Mouse (Mus musculus) cerebellum, adult 2 months (tissue): ENCODE results near the gene Utp4. TPM values are rescaled to one million over a fixed set of nuclear protein-coding genes. Genes with fewer than 3 reads are reported as not detected.
A peak's percentile ranks its signal among the peaks of the same experiment; 100 is the strongest.
"Not testable (repeated sequence)": the region's sequence is repeated elsewhere in the genome, so short reads cannot be mapped to it uniquely, and the experiment has no call there.

Experiments
- DNase-seq, 2 experiments: peaks; one replicate each; pipeline ENCODE4 v3.0.0; 2021
- H3K27ac ChIP-seq: fragments of 200-500 bp; 2 replicates; pipeline ENCODE4 v1.5.1; 2012; ENCODE audit warnings: low read length, control low read depth, inconsistent platforms; ENCODE audit not compliant: insufficient read depth
- H3K27me3 ChIP-seq: fragments of 200-500 bp; 2 replicates; pipeline ENCODE4 v1.6.1; 2012; ENCODE audit warnings: inconsistent platforms, mild to moderate bottlenecking, low read length, moderate library complexity; ENCODE audit not compliant: control insufficient read depth, insufficient read depth
- H3K4me1 ChIP-seq: fragments of 200-500 bp; 2 replicates; pipeline ENCODE4 v1.6.1; 2011; ENCODE audit warnings: low read length; ENCODE audit not compliant: control insufficient read depth, insufficient read depth
- H3K4me3 ChIP-seq: fragments of 200-500 bp; replicated peaks from 2 replicates; pipeline ENCODE3; 2011; ENCODE audit warnings: mild to moderate bottlenecking, low read depth, low read length, control low read depth; ENCODE audit not compliant: insufficient read depth
- CTCF ChIP-seq: fragments of 200-500 bp; IDR thresholded peaks from 2 replicates; pipeline ENCODE4 v1.5.1; 2011; ENCODE audit warnings: low read depth, mild to moderate bottlenecking, control low read depth, low read length, moderate library complexity, borderline replicate concordance; ENCODE audit not compliant: insufficient read depth
- POLR2A ChIP-seq: fragments of 200-500 bp; IDR thresholded peaks from 2 replicates; pipeline ENCODE4 v1.6.1; 2011; ENCODE audit warnings: low read length, control low read depth, borderline replicate concordance; ENCODE audit not compliant: insufficient read depth
- WGBS: fragments of 180-500 bp; shearing (Covaris S2); methylation state at CpG from one replicate; pipeline ENCODE4 v1.1.7; 2018; 5-methylcytosine and 5-hydroxymethylcytosine counted together
- polyA plus RNA-seq: library from polyadenylated mRNA; depleted of rRNA; stranded (reverse); fragments of >200 nt; gene quantifications from 2 replicates; pipeline ENCODE4 v1.2.3, GENCODE M21; 2012

Gene Utp4
- polyA plus RNA-seq, 1 experiment: 24.7 TPM

DNA sequence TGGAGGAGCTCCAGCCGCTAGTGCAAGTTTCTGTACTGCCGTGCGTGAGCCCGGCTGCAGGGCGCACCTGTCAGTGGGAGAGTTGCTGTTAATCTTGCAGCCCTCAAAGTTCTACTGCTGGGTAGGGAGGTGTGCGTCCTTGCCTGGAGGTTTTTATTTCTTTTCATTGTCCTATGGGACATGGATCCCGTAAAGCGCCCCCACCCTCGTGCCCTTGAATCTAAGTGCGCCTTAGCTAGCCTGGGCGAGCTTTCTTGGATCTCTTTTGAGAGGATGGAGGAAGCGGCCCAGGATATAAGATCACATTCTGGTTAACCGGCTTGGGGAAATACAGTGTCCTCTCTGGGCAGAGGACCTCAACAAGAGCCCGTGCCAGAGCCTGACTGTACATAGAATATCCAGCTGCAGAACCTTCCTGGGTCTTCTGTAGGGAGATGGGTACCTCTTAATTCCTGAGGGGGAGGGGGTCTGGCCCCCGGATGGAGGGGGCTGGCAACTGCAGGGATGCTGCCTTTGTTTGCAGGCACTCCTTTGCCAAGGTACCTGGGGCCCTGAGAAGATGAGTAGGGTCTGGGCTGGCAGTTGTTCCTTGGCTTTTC lies 22.0 kb upstream of the Utp4 start:
- H3K4me1 ChIP-seq: peaks cover 11% of the 10 kb centered on the region
- TF ChIP-seq POLR2A (no peak), CTCF (no peak)
- peak; percentile 30 to 31 for DNase-seq
- H3K27ac ChIP-seq: no peak overlapping the region
- H3K4me3 ChIP-seq: peak overlapping the region; percentile 61
- H3K27me3 ChIP-seq: no peaks in the 10 kb centered on the region
- WGBS: under 1% methylated on average over 15 of the region's 15 CpGs

DNA sequence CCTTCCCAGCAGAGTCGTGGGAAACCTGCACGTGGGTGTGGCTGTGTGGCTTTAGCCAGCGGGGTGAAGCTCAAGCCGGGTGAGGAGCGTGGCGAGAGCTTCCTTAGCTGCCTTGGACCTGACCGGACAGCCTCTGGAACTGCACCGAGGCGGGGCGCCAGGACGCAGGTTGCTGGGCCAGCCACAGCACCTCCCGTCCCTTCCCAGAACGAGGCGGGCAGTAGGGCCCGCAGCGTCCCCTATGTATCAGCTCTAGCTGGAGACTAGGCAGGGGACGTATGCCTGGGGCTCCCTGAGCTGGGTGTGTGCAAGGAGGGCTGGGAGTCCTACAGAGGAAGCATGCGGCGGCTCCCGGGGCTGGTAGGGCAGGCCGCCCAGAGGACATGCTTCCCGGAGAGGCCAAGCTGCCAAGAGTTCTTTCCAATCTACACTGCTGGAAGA lies 21.5 kb upstream of the Utp4 start:
- Histone ChIP-seq H3K4me3 (peak overlapping the region; percentile 25), H3K27ac (no peak overlapping the region), H3K27me3 (no peaks in the 10 kb centered on the region), H3K4me1 (peaks cover 11% of the 10 kb centered on the region)
- TF ChIP-seq CTCF: 0 out of 2 replicates have a peak, but pooled peaks have one; percentile 12
- TF ChIP-seq POLR2A: no peak
- peak; percentile 64 for DNase-seq
- under 1% methylated on average over 22 of the region's 22 CpGs for WGBS

DNA sequence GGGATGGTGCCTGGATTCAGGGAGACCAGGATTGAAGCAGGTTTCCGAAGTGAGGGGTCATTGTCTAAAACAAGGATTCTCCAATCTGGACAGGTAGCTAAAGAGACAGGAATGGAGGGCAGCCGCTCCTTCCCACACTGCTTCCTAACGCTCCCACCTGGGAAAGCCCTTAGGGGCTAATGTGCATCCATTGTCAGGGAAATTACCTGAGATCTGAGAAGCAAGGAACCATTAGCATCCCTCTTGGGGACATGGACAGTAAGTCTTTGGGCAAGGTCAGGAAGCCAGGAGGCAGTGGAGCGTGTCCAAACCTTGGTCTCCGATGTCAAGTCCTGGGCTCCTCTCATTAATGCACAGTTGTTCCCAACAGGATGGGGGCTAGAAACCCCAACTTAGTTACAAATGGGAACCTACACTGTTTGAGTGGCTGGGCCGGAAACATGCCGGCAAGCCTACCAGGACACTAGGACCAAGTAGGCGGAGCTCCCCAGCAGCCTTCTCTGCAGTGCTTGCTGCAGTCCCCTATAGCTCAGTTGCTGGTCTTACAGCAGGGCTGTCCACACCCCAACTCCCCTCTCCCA lies 20.9 kb upstream of the Utp4 start:
- Histone ChIP-seq H3K27ac (no peak overlapping the region), H3K4me3 (no peak overlapping the region), H3K4me1 (peaks cover 11% of the 10 kb centered on the region), H3K27me3 (no peaks in the 10 kb centered on the region)
- WGBS: 29% methylated on average over 8 of the region's 8 CpGs
- TF ChIP-seq CTCF: no peak
- no peak for TF ChIP-seq POLR2A
- DNase-seq: no peak

DNA sequence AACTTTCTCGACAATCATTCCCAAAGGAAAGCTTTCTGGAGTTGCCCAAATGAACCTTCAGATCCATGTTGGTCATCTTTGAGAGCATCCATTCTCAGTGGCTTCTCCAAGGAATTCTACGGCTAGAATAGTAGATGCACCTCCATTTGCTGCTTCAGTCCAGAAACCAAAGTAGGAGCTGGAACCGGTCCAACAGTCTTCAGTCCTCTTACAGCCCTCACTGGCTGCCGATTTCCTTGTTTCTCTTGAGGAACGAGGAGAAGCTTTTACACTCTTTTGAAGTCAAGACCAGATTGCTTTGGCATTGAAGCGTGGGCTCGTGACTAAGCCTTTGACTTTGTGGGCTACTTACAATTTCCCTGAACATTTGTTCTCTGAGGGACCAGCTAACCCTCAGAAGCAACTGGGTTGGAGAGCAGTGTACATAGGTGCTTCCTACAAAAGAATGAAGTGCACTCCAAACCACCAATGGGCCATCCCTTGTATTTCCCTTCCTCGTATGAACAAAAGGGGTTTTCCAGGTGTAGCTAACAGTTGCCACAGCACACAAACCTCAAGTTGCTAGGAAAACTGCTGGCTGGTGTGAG lies 13.2 kb upstream of the Utp4 start:
- TF ChIP-seq POLR2A (no peak), CTCF (no peak)
- DNase-seq: no peak
- H3K27ac ChIP-seq: no peak overlapping the region
- H3K27me3 ChIP-seq: no peaks in the 10 kb centered on the region
- H3K4me3 ChIP-seq: no peak overlapping the region
- no peaks in the 10 kb centered on the region for H3K4me1 ChIP-seq
- 77% methylated on average over 8 of the region's 8 CpGs for WGBS

DNA sequence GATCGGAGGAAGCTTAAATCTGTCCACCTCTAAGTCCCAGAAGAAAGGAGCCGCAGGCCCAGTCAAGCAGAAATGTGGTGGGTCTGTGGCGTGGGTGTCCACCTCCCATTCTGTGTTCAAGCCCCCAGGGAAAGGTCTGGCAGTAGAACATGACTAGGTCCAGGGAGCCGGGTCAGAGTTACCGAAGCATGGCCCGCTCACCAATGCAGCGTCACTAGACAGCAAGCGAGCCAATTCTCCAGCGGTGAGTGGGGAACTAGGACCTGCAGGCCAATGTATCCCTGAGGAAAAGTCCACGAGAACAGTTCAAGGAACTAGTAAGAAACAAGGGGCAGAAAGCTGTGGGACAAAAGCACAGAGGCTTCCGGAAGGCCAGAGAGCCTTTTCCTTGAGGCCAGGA lies 9.3 kb upstream of the Utp4 start:
- not testable (repeated sequence) for H3K4me3 ChIP-seq, DNase-seq, H3K4me1 ChIP-seq, H3K27ac ChIP-seq, H3K27me3 ChIP-seq
- WGBS: 83% methylated on average over 11 of the region's 11 CpGs

DNA sequence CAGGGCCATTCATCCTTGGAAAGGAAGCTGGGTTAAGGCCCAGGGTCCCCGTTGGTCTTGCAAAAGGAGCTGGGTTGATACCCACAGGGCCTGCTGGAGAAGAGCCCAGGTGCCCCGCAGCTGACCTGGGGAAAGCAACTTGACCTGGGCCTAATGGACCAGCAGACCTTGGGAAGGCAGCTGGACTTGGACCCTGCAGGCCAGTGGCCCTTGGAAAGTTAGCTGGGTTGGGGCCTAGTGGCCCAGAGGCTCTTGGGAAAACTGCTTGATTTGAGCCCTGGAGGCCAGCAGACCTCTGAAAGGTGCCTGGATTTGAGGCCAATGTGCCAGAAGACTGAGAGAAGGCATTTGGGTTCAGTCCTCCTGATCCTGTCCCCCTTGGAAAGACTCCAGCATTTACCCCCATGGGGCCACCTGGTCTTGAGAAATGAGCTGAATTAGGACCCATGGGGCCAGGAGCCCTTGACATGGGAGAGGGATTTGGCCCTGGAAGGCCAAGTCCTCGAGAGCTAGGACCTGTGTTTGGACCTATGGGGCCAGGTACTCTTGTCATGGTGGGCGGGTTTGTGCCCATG lies 8.5 kb upstream of the Utp4 start:
- not testable (repeated sequence) for H3K27ac ChIP-seq, H3K4me1 ChIP-seq, H3K27me3 ChIP-seq, H3K4me3 ChIP-seq, DNase-seq
- WGBS: 85% methylated on average over 4 of the region's 4 CpGs

DNA sequence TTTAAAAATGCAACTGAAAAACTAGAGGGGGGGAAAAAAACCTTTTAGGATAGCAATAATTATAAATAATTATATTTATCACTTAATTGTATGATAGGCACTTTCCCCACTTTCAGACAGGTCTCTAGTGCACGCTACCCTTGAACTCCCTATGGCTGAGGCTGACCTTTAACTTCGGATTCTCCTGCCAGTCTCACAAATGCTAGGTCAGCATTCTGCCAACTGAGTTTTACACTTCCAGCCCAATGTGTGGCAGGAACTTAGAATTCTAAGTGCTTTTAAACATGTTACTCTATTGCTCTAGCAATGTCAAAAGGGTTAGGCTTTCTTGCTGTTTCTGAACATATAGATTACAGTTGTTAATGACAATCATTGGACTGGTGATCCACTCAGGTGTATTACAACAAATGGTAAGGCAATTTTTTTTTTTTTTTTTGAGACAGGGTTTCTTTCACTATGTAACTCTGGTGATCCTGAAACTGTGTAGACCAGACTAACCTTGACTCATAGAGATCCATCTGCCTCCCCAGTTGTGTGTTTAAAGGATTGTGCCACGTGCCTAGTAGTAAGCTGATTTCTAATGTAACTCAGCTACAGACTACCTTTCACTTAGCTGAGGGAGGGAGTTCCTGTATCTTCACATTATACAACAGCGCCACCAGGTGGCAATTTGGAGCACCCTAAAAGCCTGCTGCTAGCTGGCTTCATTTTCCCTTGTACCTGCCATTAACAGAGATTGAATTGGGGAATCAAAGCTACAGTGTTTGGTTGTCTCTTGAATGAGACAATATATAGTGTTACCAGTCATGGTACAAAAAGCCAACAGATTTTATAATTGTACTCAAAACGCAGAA lies 5.9 kb upstream of the Utp4 start:
- Histone ChIP-seq H3K4me3 (no peak overlapping the region), H3K27ac (no peak overlapping the region), H3K4me1 (peaks cover 5% of the 10 kb centered on the region; the same call in 1 of the 2 replicates), H3K27me3 (no peaks in the 10 kb centered on the region)
- WGBS: 29% methylated on average over 5 of the region's 5 CpGs
- TF ChIP-seq POLR2A: no peak
- peak; percentile 85 for TF ChIP-seq CTCF
- DNase-seq: peak; percentile 70 to 77
